Mouse (Mus musculus): Measurements from ENCODE around the gene Cyb5d1. TPM values are rescaled to one million over a fixed set of nuclear protein-coding genes. Genes with fewer than 3 reads are reported as not detected.

Cyb5d1 gene
- polyA plus RNA-seq, 1 experiment from 2014 or later, result 22.1 TPM

DNA sequence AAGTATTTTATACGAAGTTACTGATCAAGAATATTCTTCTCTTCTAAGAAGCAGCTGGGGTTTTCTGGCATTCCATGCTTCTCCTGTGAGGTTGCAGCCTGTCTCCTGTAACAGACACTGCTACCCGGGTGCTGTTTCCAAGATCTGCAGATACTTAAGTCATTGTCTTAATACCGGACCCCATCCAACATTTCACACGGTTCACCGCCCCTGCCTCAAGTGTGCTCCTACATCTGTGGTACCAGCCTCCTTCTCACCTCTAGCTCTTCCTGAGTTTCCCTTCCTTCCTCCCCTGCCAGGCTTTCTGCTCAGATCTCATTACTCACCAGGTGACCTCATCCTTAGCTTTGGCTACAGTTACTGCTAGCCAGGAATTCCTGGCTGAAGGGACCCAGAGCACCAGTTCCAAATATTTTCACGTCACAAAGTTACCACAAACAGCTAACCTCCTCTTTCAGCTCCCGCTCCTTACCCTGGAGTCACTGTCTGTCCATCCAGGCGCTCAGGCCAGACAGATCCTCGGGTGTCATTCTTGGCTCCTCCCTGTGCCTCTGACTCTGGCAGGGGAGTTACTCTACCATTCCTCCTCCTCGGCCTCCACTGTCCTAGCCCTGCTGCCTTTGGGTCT lies 12.8 kb downstream of the Cyb5d1 start:
- WGBS, result 44% methylated on average over 10 of the region's 10 CpGs
- no peaks in the 10 kb centered on the region for H3K9me3 ChIP-seq (ENCODE audit: control insufficient read depth, low read length)
- ATAC-seq (ENCODE audit: insufficient number of reproducible peaks, insufficient read depth, low FRiP score, low read depth), result no peak
- no peak overlapping the region for H3K4me2 ChIP-seq (ENCODE audit: low read length)
- H3K27me3 ChIP-seq (ENCODE audit: control insufficient read depth, insufficient read depth, low read length), result no peaks in the 10 kb centered on the region
- peaks cover 7 to 16% of the 10 kb centered on the region in 2 experiments; a peak in 2 of 4 replicates for H3K4me1 ChIP-seq (ENCODE audit: control insufficient read depth in 2 of 2, insufficient read depth in 2 of 2, low read length in 2 of 2)
- no peak overlapping the region for H3K9ac ChIP-seq (ENCODE audit: low read length)
- no peak overlapping the region for H3K4me3 ChIP-seq (ENCODE audit: control insufficient read depth in 1 of 2, insufficient read depth in 1 of 2, low read depth in 1 of 2, low read length in 2 of 2)
- H3K36me3 ChIP-seq (ENCODE audit: control insufficient read depth, insufficient read depth, low read length), result no peaks in the 10 kb centered on the region
- no peak overlapping the region for H3K27ac ChIP-seq (replicated peaks in 1 of 2; ENCODE audit: control insufficient read depth in 1 of 2, insufficient read depth in 1 of 2, low read depth in 2 of 2, low read length in 2 of 2)

DNA sequence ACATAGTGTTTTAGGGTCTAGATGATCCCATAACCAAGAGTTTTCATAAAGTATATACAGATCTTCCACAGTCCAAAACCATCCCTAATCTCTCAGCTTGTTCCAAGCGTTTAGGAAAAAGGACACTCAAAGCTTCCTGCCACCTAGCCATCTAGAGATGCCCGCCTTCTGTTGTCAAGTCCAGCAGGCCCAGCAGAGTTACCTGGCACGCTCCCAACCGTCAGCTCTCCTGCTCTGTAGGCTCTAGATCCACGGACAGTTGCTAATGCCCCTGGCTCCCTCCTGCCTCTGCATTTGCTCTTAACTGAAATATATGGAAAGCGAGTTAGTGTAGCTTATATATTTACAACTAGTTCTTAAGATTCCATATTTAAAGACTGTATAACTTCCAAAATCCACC lies 14.1 kb downstream of the Cyb5d1 start:
- H3K27me3 ChIP-seq (ENCODE audit: control insufficient read depth, insufficient read depth, low read length), result no peaks in the 10 kb centered on the region
- H3K4me3 ChIP-seq (ENCODE audit: control insufficient read depth in 1 of 2, insufficient read depth in 1 of 2, low read depth in 1 of 2, low read length in 2 of 2), result no peak overlapping the region
- H3K4me2 ChIP-seq (ENCODE audit: low read length), result no peak overlapping the region
- peaks cover 7 to 16% of the 10 kb centered on the region in 2 experiments; a peak in 2 of 4 replicates for H3K4me1 ChIP-seq (ENCODE audit: control insufficient read depth in 2 of 2, insufficient read depth in 2 of 2, low read length in 2 of 2)
- H3K9me3 ChIP-seq (ENCODE audit: control insufficient read depth, low read length), result no peaks in the 10 kb centered on the region
- 67% methylated on average over 6 of the region's 6 CpGs for WGBS
- H3K27ac ChIP-seq (replicated peaks in 1 of 2; ENCODE audit: control insufficient read depth in 1 of 2, insufficient read depth in 1 of 2, low read depth in 2 of 2, low read length in 2 of 2), result no peak overlapping the region
- H3K9ac ChIP-seq (ENCODE audit: low read length), result no peak overlapping the region
- ATAC-seq (ENCODE audit: insufficient number of reproducible peaks, insufficient read depth, low FRiP score, low read depth), result no peak
- 0 out of 2 replicates have a peak, but pooled peaks cover 4% of the 10 kb centered on the region for H3K36me3 ChIP-seq (ENCODE audit: control insufficient read depth, insufficient read depth, low read length)

GRCm38 (mm10) chr11:69379600-69379999 lies 15.8 kb downstream of the Cyb5d1 start:
- ATAC-seq (ENCODE audit: insufficient number of reproducible peaks, insufficient read depth, low FRiP score, low read depth), result no peak
- 69% methylated on average over 3 of the region's 3 CpGs for WGBS
- no peak overlapping the region for H3K4me2 ChIP-seq (ENCODE audit: low read length)
- H3K27ac ChIP-seq (replicated peaks in 1 of 2; ENCODE audit: control insufficient read depth in 1 of 2, insufficient read depth in 1 of 2, low read depth in 2 of 2, low read length in 2 of 2), result no peak overlapping the region
- H3K9ac ChIP-seq (ENCODE audit: low read length), result no peak overlapping the region
- H3K9me3 ChIP-seq (ENCODE audit: control insufficient read depth, low read length), result no peaks in the 10 kb centered on the region
- H3K36me3 ChIP-seq (ENCODE audit: control insufficient read depth, insufficient read depth, low read length), result 0 out of 2 replicates have a peak, but pooled peaks cover 11% of the 10 kb centered on the region
- no peak overlapping the region for H3K4me3 ChIP-seq (ENCODE audit: control insufficient read depth in 1 of 2, insufficient read depth in 1 of 2, low read depth in 1 of 2, low read length in 2 of 2)
- H3K27me3 ChIP-seq (ENCODE audit: control insufficient read depth, insufficient read depth, low read length), result no peaks in the 10 kb centered on the region
- peaks cover 7 to 16% of the 10 kb centered on the region in 2 experiments; a peak in 2 of 4 replicates for H3K4me1 ChIP-seq (ENCODE audit: control insufficient read depth in 2 of 2, insufficient read depth in 2 of 2, low read length in 2 of 2)

DNA sequence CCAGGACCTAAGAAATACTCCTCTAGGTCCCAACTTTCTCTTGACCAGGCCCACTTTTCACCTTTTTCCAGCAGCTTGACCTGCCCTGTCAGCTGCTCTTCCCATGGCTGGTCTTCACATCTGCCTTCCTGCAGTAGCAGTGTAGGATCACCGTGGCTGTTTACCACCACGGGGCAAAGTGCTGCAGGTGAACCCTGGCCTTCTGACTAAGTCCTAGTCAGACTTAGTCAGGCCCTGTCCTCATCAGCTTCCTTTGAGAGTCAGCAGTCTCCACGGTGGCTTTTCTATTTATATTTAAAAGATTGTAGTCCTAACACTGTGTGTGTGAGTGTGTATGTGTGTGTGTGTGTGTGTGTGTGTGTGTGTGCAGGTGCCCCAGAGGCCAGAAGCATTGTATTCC lies 17.7 kb downstream of the Cyb5d1 start:
- ATAC-seq (ENCODE audit: insufficient number of reproducible peaks, insufficient read depth, low FRiP score, low read depth), result no peak
- no peaks in the 10 kb centered on the region for H3K27me3 ChIP-seq (ENCODE audit: control insufficient read depth, insufficient read depth, low read length)
- no peak overlapping the region for H3K27ac ChIP-seq (replicated peaks in 1 of 2; ENCODE audit: control insufficient read depth in 1 of 2, insufficient read depth in 1 of 2, low read depth in 2 of 2, low read length in 2 of 2)
- H3K4me1 ChIP-seq (ENCODE audit: control insufficient read depth in 2 of 2, insufficient read depth in 2 of 2, low read length in 2 of 2), result peaks cover 4 to 16% of the 10 kb centered on the region in 2 experiments; a peak in 2 of 4 replicates
- no peak overlapping the region for H3K4me3 ChIP-seq (ENCODE audit: control insufficient read depth in 1 of 2, insufficient read depth in 1 of 2, low read depth in 1 of 2, low read length in 2 of 2)
- 59% methylated on average over 3 of the region's 3 CpGs for WGBS
- peaks cover 21% of the 10 kb centered on the region; the same call in 1 of the 2 replicates for H3K36me3 ChIP-seq (ENCODE audit: control insufficient read depth, insufficient read depth, low read length)
- H3K4me2 ChIP-seq (ENCODE audit: low read length), result no peak overlapping the region
- no peak overlapping the region for H3K9ac ChIP-seq (ENCODE audit: low read length)
- H3K9me3 ChIP-seq (ENCODE audit: control insufficient read depth, low read length), result no peaks in the 10 kb centered on the region

DNA sequence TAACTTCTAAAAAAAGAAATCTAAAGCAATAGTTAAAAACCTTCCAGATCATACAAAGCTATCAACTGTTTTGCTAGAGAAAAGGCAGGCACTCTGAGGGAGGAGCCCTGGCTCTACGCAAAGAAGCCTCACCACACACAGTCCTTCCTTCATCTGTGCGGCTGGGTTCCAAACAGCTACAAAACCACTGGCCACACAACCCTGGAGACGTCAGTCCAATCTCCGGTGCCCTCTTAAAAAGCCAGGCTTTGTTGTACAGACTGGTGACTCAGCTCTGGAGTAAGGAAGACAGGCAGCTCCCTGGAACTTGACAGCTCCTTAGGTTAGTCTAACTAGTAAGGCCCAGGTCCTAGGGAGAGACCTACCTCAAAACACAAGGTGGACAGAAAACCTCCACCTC lies 19.8 kb downstream of the Cyb5d1 start:
- Histone ChIP-seq H3K9me3 (ENCODE audit: control insufficient read depth, low read length) (no peaks in the 10 kb centered on the region), H3K36me3 (ENCODE audit: control insufficient read depth, insufficient read depth, low read length) (peaks cover 21% of the 10 kb centered on the region; the same call in 1 of the 2 replicates), H3K27me3 (ENCODE audit: control insufficient read depth, insufficient read depth, low read length) (no peaks in the 10 kb centered on the region), H3K9ac (ENCODE audit: low read length) (no peak overlapping the region), H3K4me2 (ENCODE audit: low read length) (no peak overlapping the region), H3K27ac (replicated peaks in 1 of 2; ENCODE audit: control insufficient read depth in 1 of 2, insufficient read depth in 1 of 2, low read depth in 2 of 2, low read length in 2 of 2) (no peak overlapping the region), H3K4me1 (ENCODE audit: control insufficient read depth in 2 of 2, insufficient read depth in 2 of 2, low read length in 2 of 2) (peaks cover 12 to 25% of the 10 kb centered on the region in 2 experiments), H3K4me3 (ENCODE audit: control insufficient read depth in 1 of 2, insufficient read depth in 1 of 2, low read depth in 1 of 2, low read length in 2 of 2) (no peak overlapping the region)
- ATAC-seq (ENCODE audit: insufficient number of reproducible peaks, insufficient read depth, low FRiP score, low read depth), result no peak
- WGBS, result 84% methylated on average over 4 of the region's 4 CpGs

DNA sequence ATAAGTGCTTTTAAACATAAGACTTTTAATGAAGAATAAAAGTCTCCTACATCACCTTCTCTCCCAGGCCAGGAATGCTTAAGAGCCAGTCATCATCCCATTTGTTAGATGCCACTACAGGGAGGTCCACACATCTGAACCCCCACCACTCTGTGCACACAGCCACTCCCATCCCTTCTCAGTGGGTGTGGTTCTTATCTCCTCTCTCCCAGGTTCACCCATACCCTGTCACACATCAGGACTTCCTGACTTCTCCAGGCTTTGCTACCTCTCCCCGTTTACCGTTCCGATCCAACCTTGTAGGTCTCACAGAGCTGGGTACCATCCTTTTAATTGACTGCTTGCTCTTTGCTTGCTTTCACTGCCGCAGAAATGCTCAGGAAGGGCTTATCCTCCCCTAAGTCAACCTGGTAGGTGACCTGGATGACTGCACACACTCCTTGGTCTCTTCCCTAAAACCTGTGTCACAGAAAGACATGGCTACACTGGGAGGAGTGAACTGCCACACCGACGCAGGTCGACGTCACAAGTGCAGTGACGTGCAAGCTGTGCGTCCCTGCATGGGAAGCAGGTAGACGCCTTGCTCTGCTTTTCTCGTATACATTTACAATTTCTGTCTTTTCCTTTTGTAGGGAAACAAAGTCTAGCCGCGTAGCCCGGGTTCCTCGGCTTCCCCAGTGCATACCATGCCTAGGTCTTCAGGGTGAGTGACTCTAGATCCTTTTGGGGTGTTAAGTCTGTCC lies 22.0 kb downstream of the Cyb5d1 start:
- Histone ChIP-seq H3K4me3 (ENCODE audit: control insufficient read depth in 1 of 2, insufficient read depth in 1 of 2, low read depth in 1 of 2, low read length in 2 of 2) (no peak overlapping the region), H3K9ac (ENCODE audit: low read length) (no peak overlapping the region), H3K4me1 (ENCODE audit: control insufficient read depth in 2 of 2, insufficient read depth in 2 of 2, low read length in 2 of 2) (peaks cover 11 to 31% of the 10 kb centered on the region in 2 experiments), H3K27ac (replicated peaks in 1 of 2; ENCODE audit: control insufficient read depth in 1 of 2, insufficient read depth in 1 of 2, low read depth in 2 of 2, low read length in 2 of 2) (no peak overlapping the region), H3K36me3 (ENCODE audit: control insufficient read depth, insufficient read depth, low read length) (peaks cover 21% of the 10 kb centered on the region; the same call in 1 of the 2 replicates), H3K4me2 (ENCODE audit: low read length) (no peak overlapping the region), H3K9me3 (ENCODE audit: control insufficient read depth, low read length) (no peaks in the 10 kb centered on the region), H3K27me3 (ENCODE audit: control insufficient read depth, insufficient read depth, low read length) (no peaks in the 10 kb centered on the region)
- ATAC-seq (ENCODE audit: insufficient number of reproducible peaks, insufficient read depth, low FRiP score, low read depth), result no peak
- 90% methylated on average over 16 of the region's 16 CpGs for WGBS

DNA sequence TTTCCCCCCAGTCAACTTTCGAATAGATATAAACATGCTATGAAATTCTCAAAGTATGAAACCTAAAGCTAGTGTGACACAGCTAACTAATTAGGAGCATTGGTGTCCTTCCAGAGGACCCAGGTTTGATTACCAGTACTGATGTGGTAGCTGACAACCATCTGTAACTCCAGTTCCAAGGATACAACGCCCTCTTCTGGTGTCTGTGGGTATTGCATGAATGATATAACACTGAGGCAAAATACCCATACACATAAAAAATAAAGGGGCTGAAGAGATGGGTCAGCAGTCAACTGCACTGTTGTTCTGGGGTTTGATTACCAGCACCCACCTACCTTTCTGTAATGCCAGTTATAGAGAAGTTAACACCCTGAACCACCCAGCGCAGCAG lies 22.7 kb downstream of the Cyb5d1 start:
- H3K27me3 ChIP-seq (ENCODE audit: control insufficient read depth, insufficient read depth, low read length), result no peaks in the 10 kb centered on the region
- no peak overlapping the region; the same call in 1 of the 2 replicates for H3K9ac ChIP-seq (ENCODE audit: low read length)
- H3K27ac ChIP-seq (replicated peaks in 1 of 2; ENCODE audit: control insufficient read depth in 1 of 2, insufficient read depth in 1 of 2, low read depth in 2 of 2, low read length in 2 of 2), result peak overlapping the region in 1 of 2 experiments; percentile 14; a peak in 1 of 4 replicates
- no peak overlapping the region for H3K4me3 ChIP-seq (ENCODE audit: control insufficient read depth in 1 of 2, insufficient read depth in 1 of 2, low read depth in 1 of 2, low read length in 2 of 2)
- H3K36me3 ChIP-seq (ENCODE audit: control insufficient read depth, insufficient read depth, low read length), result peaks cover 21% of the 10 kb centered on the region; the same call in 1 of the 2 replicates
- H3K4me2 ChIP-seq (ENCODE audit: low read length), result no peak overlapping the region
- H3K9me3 ChIP-seq (ENCODE audit: control insufficient read depth, low read length), result no peaks in the 10 kb centered on the region
- WGBS, result 55% methylated on average over 3 of the region's 3 CpGs
- peaks cover 13 to 35% of the 10 kb centered on the region in 2 experiments for H3K4me1 ChIP-seq (ENCODE audit: control insufficient read depth in 2 of 2, insufficient read depth in 2 of 2, low read length in 2 of 2)
- ATAC-seq (ENCODE audit: insufficient number of reproducible peaks, insufficient read depth, low FRiP score, low read depth), result no peak

Data from heart, embryonic 14.5 days (tissue).